Mouse (Mus musculus) sigmoid colon, adult 10 weeks (tissue): ENCODE results near the gene Irs4. TPM values are rescaled to one million over a fixed set of nuclear protein-coding genes. Genes with fewer than 3 reads are reported as not detected.

Source experiments
- polyA plus RNA-seq: library from polyadenylated mRNA; stranded (reverse); fragments of 350-450 nt; fragmentation: Illumina TruSeq; extraction: RNeasy Lipid Tissue Mini Kit (QIAGEN cat#74804); gene quantifications from one replicate; pipeline ENCODE4 v1.2.3, GENCODE M21; 2014; ENCODE audit warnings: low read depth, low replicate concordance

The Irs4 gene
- 0.09 TPM for polyA plus RNA-seq

DNA sequence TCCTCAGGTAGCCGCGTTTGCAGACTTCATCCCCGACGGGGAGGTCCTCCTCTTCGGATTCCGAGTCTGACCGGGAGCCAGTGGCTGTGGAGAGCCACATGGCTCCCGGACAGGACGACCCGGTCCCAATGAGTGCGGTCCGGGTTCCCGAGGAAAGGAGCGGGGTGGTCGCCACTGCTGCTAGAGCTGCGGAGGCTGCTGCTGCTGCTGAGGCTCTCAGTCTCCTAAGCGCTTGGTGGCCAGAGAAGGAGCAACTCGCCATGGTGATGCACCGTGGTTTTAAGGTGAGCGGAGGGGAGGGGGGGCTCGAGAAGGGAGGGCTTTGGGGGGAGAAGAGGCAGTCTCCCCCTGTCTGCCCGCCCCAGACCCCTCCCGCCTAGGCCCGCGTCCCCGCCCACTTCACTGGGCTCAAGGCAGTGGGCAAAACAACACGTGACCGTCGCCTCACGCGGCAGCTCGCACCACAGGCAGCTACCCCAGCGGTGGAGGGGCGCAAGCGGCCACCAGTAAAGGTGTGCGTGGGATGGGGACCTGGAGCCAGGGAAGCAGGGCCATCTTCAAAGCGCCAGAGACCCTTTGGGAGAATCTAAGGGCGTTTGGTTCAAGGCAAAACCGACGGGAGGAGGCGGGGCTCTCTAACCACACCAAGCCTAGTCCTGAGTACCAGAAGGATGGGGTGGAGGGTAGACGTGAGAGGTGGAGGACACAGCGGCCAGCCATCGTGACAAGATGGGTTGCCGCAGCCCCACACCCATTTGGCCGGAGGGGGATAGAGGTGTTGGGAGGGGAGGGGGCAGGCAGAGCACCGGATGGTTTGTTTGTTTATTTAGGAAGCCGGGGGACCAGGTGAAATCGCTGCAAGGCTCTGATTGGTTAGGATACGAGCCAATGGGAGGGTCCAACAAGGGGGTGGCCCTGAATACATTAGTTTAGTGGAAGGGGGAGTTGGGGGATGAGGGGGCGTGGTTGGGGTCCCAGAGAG lies at the start of gene Irs4:
Gene Irs4 (minus strand): TSS at position 327 of the 982 bp plus-strand sequence.

Other genes with a start within 250 kb of the Irs4 start
- 23.2 TPM for gene Col4a5, start 249.9 kb downstream of the Irs4 start, polyA plus RNA-seq
- gene Gm15294, start 150.0 kb upstream of the Irs4 start, polyA plus RNA-seq = not detected